Mouse (Mus musculus) heart, embryonic 14.5 days (tissue): ENCODE results near the gene Srpk2. TPM values are rescaled to one million over a fixed set of nuclear protein-coding genes. Genes with fewer than 3 reads are reported as not detected.

Experiments
- ATAC-seq: fragments of 200-750 bp; cut with Nextera tagmentation; 2 replicates; pipeline ENCODE4 v1.8.0; 2017; ENCODE audit warnings: low read depth, moderate TSS enrichment; ENCODE audit not compliant: insufficient number of reproducible peaks, insufficient read depth, low FRiP score
- H3K27ac ChIP-seq, 2 experiments: fragments of 200-500 bp in 1 of 2; fragments of 300-500 bp in 1 of 2; sonication (generic) in 1 of 2; replicated peaks in 1 of 2; 2 replicates each; pipeline ENCODE4 v1.5.1; 2012 to 2014; ENCODE audit warnings: low read depth in 2 of 2, low read length in 2 of 2, control low read depth in 1 of 2, mild to moderate bottlenecking in 1 of 2, mixed read lengths in 1 of 2; ENCODE audit not compliant: control insufficient read depth in 1 of 2, insufficient read depth in 1 of 2
- H3K27me3 ChIP-seq: fragments of 300-500 bp; sonication (generic); 2 replicates; pipeline ENCODE4 v1.6.1; 2014; ENCODE audit warnings: mild to moderate bottlenecking, low read length, control low read depth; ENCODE audit not compliant: control insufficient read depth, insufficient read depth
- H3K36me3 ChIP-seq: fragments of 300-500 bp; sonication (generic); 2 replicates; pipeline ENCODE4 v1.6.1; 2014; ENCODE audit warnings: mild to moderate bottlenecking, control low read depth, low read length, mixed read lengths; ENCODE audit not compliant: control insufficient read depth, insufficient read depth
- H3K4me1 ChIP-seq, 2 experiments: fragments of 200-500 bp in 1 of 2; fragments of 300-500 bp in 1 of 2; sonication (generic) in 1 of 2; 2 replicates each; pipeline ENCODE4 v1.6.1; 2012 to 2014; ENCODE audit warnings: low read length in 2 of 2, control low read depth in 1 of 2, mixed read lengths in 1 of 2; ENCODE audit not compliant: control insufficient read depth in 2 of 2, insufficient read depth in 2 of 2
- H3K4me2 ChIP-seq: fragments of 300-500 bp; sonication (generic); 2 replicates; pipeline ENCODE4 v1.6.1; 2014; ENCODE audit warnings: mild to moderate bottlenecking, low read length
- H3K4me3 ChIP-seq, 2 experiments: fragments of 200-500 bp in 1 of 2; fragments of 300-500 bp in 1 of 2; sonication (generic) in 1 of 2; 2 replicates each; pipeline ENCODE4 v1.5.1; 2012 to 2014; ENCODE audit warnings: low read length in 2 of 2, mild to moderate bottlenecking in 2 of 2, control low read depth in 1 of 2, low read depth in 1 of 2, moderate library complexity in 1 of 2; ENCODE audit not compliant: control insufficient read depth in 1 of 2, insufficient read depth in 1 of 2
- H3K9ac ChIP-seq: fragments of 300-500 bp; sonication (generic); 2 replicates; pipeline ENCODE4 v1.6.1; 2014; ENCODE audit warnings: mild to moderate bottlenecking, low read length
- H3K9me3 ChIP-seq: fragments of 300-500 bp; sonication (generic); 2 replicates; pipeline ENCODE4 v1.6.1; 2016; ENCODE audit warnings: low read length, control low read depth; ENCODE audit not compliant: control insufficient read depth
- WGBS: fragments of 180-500 bp; shearing (Covaris S2); extraction: QIAGEN DNeasy Blood & Tissue Kit; methylation state at CpG from one replicate; pipeline ENCODE4 v1.1.7; 2014; 5-methylcytosine and 5-hydroxymethylcytosine counted together
- polyA plus RNA-seq: library from polyadenylated mRNA; unstranded; fragments of >200 nt; fragmentation: Nextera tagmentation; extraction: Ambion mirVana; gene quantifications from 2 replicates; pipeline ENCODE4 v1.2.1, GENCODE M21; 2014

The Srpk2 gene
- polyA plus RNA-seq, 1 experiment from 2014 or later: 49.6 TPM

DNA sequence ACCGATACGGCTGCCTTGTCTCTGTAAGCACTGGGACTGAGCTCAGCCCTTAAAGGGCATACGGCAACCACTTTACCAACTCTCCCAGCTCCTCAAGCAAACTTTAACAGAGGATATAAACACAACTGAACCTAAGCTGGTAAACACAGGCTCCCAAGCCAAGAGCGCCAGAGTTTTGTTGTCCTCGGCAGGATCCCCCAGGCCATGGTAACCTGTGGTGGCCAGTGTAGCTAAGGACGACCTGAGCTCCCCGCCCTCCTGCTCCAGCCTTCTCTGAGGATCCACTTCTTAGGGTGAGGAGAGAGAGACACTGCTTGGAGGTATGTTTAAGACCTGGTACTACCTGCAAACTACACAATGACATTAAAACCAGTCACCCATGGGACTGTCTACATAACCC, 171.9 kb downstream of the Srpk2 start:
- no peak overlapping the region for H3K4me2 ChIP-seq
- H3K36me3 ChIP-seq: peaks cover 68% of the 10 kb centered on the region
- 90% methylated on average over 7 of the region's 7 CpGs for WGBS

DNA sequence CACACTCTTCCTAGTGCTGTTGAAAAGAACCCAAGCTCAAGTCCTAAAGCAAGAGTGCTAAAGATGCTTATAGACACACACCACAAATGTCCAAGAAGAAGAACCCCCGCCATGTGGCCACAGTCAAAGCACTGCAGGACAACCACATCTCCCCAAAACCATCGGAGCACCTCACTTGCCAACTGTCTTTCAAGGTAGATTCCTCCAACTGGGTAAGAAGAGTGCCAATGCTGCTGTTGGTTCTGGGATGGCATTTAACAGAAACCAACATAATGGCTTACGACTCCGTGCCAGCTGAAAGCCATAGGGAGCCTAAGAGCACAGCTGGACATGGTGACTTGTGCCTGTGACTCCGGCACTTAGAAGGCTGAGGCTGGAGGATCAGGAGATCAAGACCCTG, 173.0 kb downstream of the Srpk2 start:
- ATAC-seq: no peak
- Histone ChIP-seq H3K27ac (no peak overlapping the region), H3K36me3 (peaks cover 72% of the 10 kb centered on the region), H3K4me3 (no peak overlapping the region), H3K9me3 (no peaks in the 10 kb centered on the region), H3K27me3 (no peaks in the 10 kb centered on the region), H3K4me2 (no peak overlapping the region), H3K4me1 (0 out of 4 replicates have a peak, but pooled peaks cover 0 to 3% of the 10 kb centered on the region in 2 experiments), H3K9ac (no peak overlapping the region)
- 90% methylated on average over 5 of the region's 5 CpGs for WGBS

More for the DNA sequence above, 171.9 kb downstream of the Srpk2 start:
- Histone ChIP-seq H3K4me3 (no peak overlapping the region), H3K9me3 (no peaks in the 10 kb centered on the region), H3K9ac (no peak overlapping the region), H3K4me1 (0 out of 4 replicates have a peak, but pooled peaks cover 0 to 8% of the 10 kb centered on the region in 2 experiments), H3K27me3 (no peaks in the 10 kb centered on the region), H3K27ac (no peak overlapping the region)
- ATAC-seq: no peak

DNA sequence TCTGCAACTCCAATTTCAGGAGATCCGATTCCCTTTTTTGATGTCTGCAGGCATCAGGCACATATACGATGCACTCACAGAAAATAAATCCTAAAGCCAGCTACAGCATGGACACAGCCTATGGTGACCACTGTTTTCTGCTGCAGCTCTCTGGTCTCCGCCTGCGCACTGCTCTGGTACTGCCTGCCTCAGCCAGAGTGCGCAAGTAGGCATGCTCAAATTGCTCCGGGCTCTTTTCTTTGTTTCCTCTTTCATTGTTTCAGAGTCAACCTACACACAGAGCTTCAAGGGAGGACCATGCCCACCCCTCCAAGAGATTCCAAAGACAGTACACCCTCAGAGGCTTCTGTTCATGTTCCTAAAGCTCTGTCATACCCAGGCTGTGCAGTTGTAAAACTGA, 175.8 kb downstream of the Srpk2 start:
- no peak overlapping the region for H3K4me3 ChIP-seq
- H3K36me3 ChIP-seq: peaks cover 77% of the 10 kb centered on the region
- H3K9me3 ChIP-seq: no peaks in the 10 kb centered on the region
- no peak overlapping the region for H3K9ac ChIP-seq
- H3K4me1 ChIP-seq: no peaks in the 10 kb centered on the region
- no peak overlapping the region for H3K27ac ChIP-seq
- H3K4me2 ChIP-seq: no peak overlapping the region
- WGBS: 95% methylated on average over 6 of the region's 6 CpGs
- H3K27me3 ChIP-seq: no peaks in the 10 kb centered on the region
- ATAC-seq: no peak

DNA sequence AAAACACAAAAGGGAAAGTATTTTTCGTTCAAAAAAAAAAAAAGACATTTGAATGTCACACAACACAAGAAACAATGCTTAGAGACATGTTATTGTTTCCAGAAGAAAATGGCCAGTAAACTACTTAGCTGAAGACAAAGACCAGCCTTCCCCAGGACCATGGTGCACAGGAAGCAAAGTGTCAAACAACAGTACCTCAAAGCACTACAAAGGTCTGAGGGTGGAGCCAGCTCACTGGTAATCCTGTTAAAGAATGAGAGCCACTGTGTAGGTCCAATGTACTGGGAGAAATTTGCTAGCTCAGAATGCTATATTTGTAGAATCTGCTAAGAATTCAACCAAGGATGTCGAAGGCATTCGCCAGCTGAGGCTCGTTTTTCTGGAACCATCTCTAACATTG, 177.2 kb downstream of the Srpk2 start:
- Histone ChIP-seq H3K9ac (no peak overlapping the region), H3K4me3 (no peak overlapping the region), H3K36me3 (peaks cover 79% of the 10 kb centered on the region), H3K4me1 (no peaks in the 10 kb centered on the region), H3K27ac (no peak overlapping the region), H3K27me3 (no peaks in the 10 kb centered on the region), H3K4me2 (no peak overlapping the region), H3K9me3 (no peaks in the 10 kb centered on the region)
- WGBS: 90% methylated on average over 4 of the region's 4 CpGs
- ATAC-seq: no peak

DNA sequence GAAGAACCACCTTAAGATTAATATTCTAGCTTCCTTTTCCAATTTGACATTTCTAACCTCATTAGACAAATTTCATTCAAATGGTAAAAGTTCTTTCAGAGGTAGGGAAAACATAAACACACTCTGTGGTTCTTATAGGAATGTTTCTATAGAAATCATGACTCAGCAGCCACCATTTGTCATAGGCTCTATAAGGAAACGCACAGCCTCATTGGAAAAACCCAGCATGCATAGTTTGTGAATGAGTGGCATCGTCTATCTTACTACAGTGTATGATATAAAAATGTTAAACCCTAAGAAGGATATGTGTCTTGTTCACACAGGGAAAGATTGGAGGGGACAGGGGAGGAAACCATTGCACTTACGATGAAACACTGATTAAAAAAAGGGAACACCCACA, 178.8 kb downstream of the Srpk2 start:
- no peak overlapping the region for H3K4me3 ChIP-seq
- no peaks in the 10 kb centered on the region for H3K27me3 ChIP-seq
- no peak for ATAC-seq
- no peak overlapping the region for H3K27ac ChIP-seq
- H3K9me3 ChIP-seq: no peaks in the 10 kb centered on the region
- no peak overlapping the region for H3K4me2 ChIP-seq
- H3K9ac ChIP-seq: no peak overlapping the region
- no peaks in the 10 kb centered on the region; a peak in 1 of 4 replicates for H3K4me1 ChIP-seq
- H3K36me3 ChIP-seq: peaks cover 86% of the 10 kb centered on the region
- WGBS: 86% methylated on average over 3 of the region's 3 CpGs

DNA sequence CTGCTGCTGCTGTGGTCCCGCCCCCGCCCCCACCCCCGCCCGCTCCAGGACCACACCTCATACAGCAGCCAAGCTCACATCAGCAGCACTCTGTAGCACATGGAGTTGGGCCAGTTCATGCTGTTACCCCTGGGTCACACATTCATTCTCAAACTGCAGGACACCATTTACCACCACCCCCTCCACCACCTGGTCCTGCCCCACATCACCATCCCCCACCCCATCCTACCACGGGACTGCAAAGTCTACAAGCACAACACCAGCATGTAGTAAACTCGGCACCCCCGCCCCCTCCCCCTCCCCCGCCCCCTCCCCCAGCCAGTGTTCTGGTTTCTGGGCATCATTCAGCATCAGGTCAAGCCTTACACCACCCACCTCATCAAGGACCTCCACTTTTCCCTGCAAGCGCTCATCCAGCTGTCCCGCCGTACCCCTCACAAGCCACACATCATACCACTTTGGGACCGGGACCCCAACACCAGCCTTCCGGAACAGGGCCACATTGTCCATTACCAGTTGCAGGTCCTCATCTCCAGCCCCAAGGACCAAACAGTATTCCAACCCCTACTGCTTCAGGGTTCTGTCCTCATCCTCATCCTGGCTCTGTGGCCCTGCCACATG, 182.0 kb downstream of the Srpk2 start:
- ATAC-seq: peak; percentile 35; the same call in 1 of the 2 replicates
- no peaks in the 10 kb centered on the region; a peak in 1 of 4 replicates for H3K4me1 ChIP-seq
- peaks cover 93% of the 10 kb centered on the region for H3K36me3 ChIP-seq
- 79% methylated on average over 13 of the region's 13 CpGs for WGBS
- no peak overlapping the region for H3K4me3 ChIP-seq
- H3K9ac ChIP-seq: no peak overlapping the region
- H3K4me2 ChIP-seq: no peak overlapping the region
- no peak overlapping the region for H3K27ac ChIP-seq
- H3K27me3 ChIP-seq: no peaks in the 10 kb centered on the region
- H3K9me3 ChIP-seq: no peaks in the 10 kb centered on the region

DNA sequence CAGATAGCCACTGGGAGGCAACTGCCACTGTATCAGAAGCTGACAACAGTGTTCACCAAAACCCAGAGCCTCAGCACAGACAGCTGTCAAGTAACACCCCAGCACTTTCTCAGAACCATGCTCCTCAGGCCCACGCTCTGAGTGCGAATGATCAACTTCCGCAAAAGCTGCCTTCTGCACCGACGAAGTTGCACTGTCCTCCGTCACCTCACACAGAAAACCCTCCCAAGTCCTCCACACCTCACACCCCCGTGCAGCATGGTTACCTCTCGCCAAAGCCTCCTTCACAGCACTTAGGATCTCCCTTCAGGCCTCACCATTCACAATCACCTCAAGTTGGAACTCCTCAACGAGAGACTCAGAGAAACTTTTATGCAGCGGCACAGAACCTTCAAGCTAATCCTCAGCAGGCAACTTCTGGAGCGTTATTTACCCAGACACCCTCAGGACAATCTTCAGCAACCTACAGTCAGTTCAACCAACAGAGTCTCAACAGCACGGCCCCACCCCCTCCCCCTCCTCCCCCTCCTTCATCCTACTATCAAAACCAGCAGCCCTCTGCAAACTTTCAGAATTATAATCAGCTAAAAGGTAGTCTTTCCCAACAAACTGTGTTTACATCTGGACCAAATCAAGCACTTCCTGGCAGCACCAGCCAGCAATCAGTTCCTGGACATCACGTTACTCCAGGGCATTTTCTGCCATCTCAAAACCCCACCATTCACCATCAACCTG, 182.7 kb downstream of the Srpk2 start:
- no peak overlapping the region for H3K4me2 ChIP-seq
- WGBS: 73% methylated on average over 13 of the region's 13 CpGs
- no peak overlapping the region for H3K4me3 ChIP-seq
- H3K9me3 ChIP-seq: no peaks in the 10 kb centered on the region
- H3K9ac ChIP-seq: no peak overlapping the region
- ATAC-seq: no peak
- H3K27me3 ChIP-seq: no peaks in the 10 kb centered on the region
- no peaks in the 10 kb centered on the region; a peak in 1 of 4 replicates for H3K4me1 ChIP-seq
- no peak overlapping the region for H3K27ac ChIP-seq
- peaks cover 94% of the 10 kb centered on the region for H3K36me3 ChIP-seq
